ENCODE assay signal across 17 mouse cellular contexts in genomic region chr12:25110682-25111078, GRCm38 (mm10). TPM values are rescaled to one million over a fixed set of nuclear protein-coding genes. Genes with fewer than 3 reads are reported as not detected.
DNase-seq lines count a peak whose midpoint lies in the region; ATAC-seq and TF ChIP-seq lines count a peak whose summit lies in the region.
"Had no signal": no experiment of that assay in that cellular context is flagged by ENCODE, and none has a peak within 500 bp of the region (broad histone marks: within the 10 kb centered on the region; RNA-seq: fewer than 3 reads in every experiment).

No protein-coding gene starts in this region.

- no peak overlapping the region for H3K4me3 ChIP-seq in heart, embryonic 12.5 days
- H3K4me3 ChIP-seq in liver, adult 2 months (ENCODE audit: insufficient read depth, low read depth, low read length): no peak overlapping the region
- H3K4me3 ChIP-seq in liver, embryonic 12.5 days: no peak overlapping the region
- no peak overlapping the region for H3K4me3 ChIP-seq in embryonic fibroblast, embryonic 13.5 days (ENCODE audit: insufficient read depth, low read length)
- no peak overlapping the region for H3K4me3 ChIP-seq in stomach, postnatal 0 days (ENCODE audit: low read depth, low read length)
- H3K4me3 ChIP-seq: embryonic facial prominence, embryonic 13.5 days; hindbrain, embryonic 15.5 days; intestine, embryonic 15.5 days; limb, embryonic 13.5 days; midbrain, embryonic 13.5 days had no signal

- TF ChIP-seq EP300 in stomach, postnatal 0 days (optimal IDR thresholded peaks at IDR 0.05): no peak

- 72% methylated on average over 7 of the region's 7 CpGs for WGBS in heart, embryonic 12.5 days
- WGBS in liver, adult 2 months: 9% methylated on average over 7 of the region's 7 CpGs
- 68% methylated on average over 7 of the region's 7 CpGs for WGBS in liver, embryonic 12.5 days (ENCODE audit: insufficient replicate concordance)
- WGBS in stomach, postnatal 0 days: 56% methylated on average over 7 of the region's 7 CpGs

- TF ChIP-seq POLR2A in liver, adult 2 months (IDR thresholded peaks at IDR 0.05; ENCODE audit: extremely low read depth, insufficient read depth, low read length): no peak
- TF ChIP-seq POLR2A in embryonic fibroblast, embryonic 13.5 days (IDR thresholded peaks at IDR 0.05; ENCODE audit: low read depth, low read length): no peak

- no peaks in the 10 kb centered on the region for H3K79me2 ChIP-seq in liver, adult 2 months (ENCODE audit: control insufficient read depth, insufficient read depth, low read length)

- TF ChIP-seq CTCF in liver, adult 2 months (IDR thresholded peaks at IDR 0.05; ENCODE audit: low read depth, low read length): no peak
- TF ChIP-seq CTCF in embryonic fibroblast, embryonic 13.5 days (IDR thresholded peaks at IDR 0.05; ENCODE audit: borderline replicate concordance, insufficient read depth, low read length): no peak
- TF ChIP-seq CTCF in stomach, postnatal 0 days (IDR thresholded peaks at IDR 0.05; ENCODE audit: low read depth): no peak

- no peaks in the 10 kb centered on the region for H3K36me3 ChIP-seq in heart, embryonic 12.5 days
- H3K36me3 ChIP-seq in liver, adult 2 months (ENCODE audit: control insufficient read depth, insufficient read depth, low read length): no peaks in the 10 kb centered on the region
- no peaks in the 10 kb centered on the region for H3K36me3 ChIP-seq in liver, embryonic 12.5 days
- no peaks in the 10 kb centered on the region for H3K36me3 ChIP-seq in stomach, postnatal 0 days (ENCODE audit: control insufficient read depth, insufficient read depth, low read length)
- H3K36me3 ChIP-seq: embryonic facial prominence, embryonic 13.5 days; hindbrain, embryonic 15.5 days; intestine, embryonic 15.5 days; limb, embryonic 13.5 days; midbrain, embryonic 13.5 days had no signal

- peaks cover 10% of the 10 kb centered on the region for H3K4me1 ChIP-seq in heart, embryonic 12.5 days (replicated peaks)
- peaks cover 19% of the 10 kb centered on the region for H3K4me1 ChIP-seq in liver, adult 2 months (ENCODE audit: control insufficient read depth, insufficient read depth, low read length)
- H3K4me1 ChIP-seq in liver, embryonic 12.5 days: no peaks in the 10 kb centered on the region
- H3K4me1 ChIP-seq in embryonic fibroblast, embryonic 13.5 days (ENCODE audit: control insufficient read depth, insufficient read depth, low read length): peaks cover 5% of the 10 kb centered on the region
- no peaks in the 10 kb centered on the region for H3K4me1 ChIP-seq in stomach, postnatal 0 days (replicated peaks; ENCODE audit: control insufficient read depth, insufficient read depth)
- H3K4me1 ChIP-seq: hindbrain, embryonic 15.5 days; limb, embryonic 13.5 days had no signal

- peak; percentile 35; the same call in 1 of the 2 replicates for ATAC-seq in heart, embryonic 12.5 days (ENCODE audit: insufficient number of reproducible peaks, low FRiP score)
- no peak for ATAC-seq in liver, embryonic 12.5 days
- no peak for ATAC-seq in stomach, postnatal 0 days (ENCODE audit: low FRiP score, low TSS enrichment)
- ATAC-seq: forebrain, embryonic 16.5 days; intestine, embryonic 15.5 days; midbrain, embryonic 13.5 days had no signal

- intact Hi-C loops in heart, postnatal 25 days (cut with DNase I): no loop called here

- H3K4me2 ChIP-seq in heart, embryonic 12.5 days: no peak overlapping the region
- no peak overlapping the region for H3K4me2 ChIP-seq in liver, embryonic 12.5 days
- H3K4me2 ChIP-seq in stomach, postnatal 0 days (replicated peaks; ENCODE audit: low read depth): no peak overlapping the region
- H3K4me2 ChIP-seq: embryonic facial prominence, embryonic 13.5 days; hindbrain, embryonic 15.5 days; intestine, embryonic 15.5 days; limb, embryonic 13.5 days; midbrain, embryonic 13.5 days had no signal

- H3K9ac ChIP-seq in heart, embryonic 12.5 days: no peak overlapping the region
- H3K9ac ChIP-seq in liver, adult 2 months (ENCODE audit: low read depth, low read length): no peak overlapping the region
- H3K9ac ChIP-seq in liver, embryonic 12.5 days: no peak overlapping the region
- no peak overlapping the region for H3K9ac ChIP-seq in stomach, postnatal 0 days (ENCODE audit: low read length)
- H3K9ac ChIP-seq: embryonic facial prominence, embryonic 13.5 days; hindbrain, embryonic 15.5 days; intestine, embryonic 15.5 days; limb, embryonic 13.5 days; midbrain, embryonic 13.5 days had no signal

- H3K27ac ChIP-seq in heart, embryonic 12.5 days (ENCODE audit: poor library complexity, severe bottlenecking): peak overlapping the region; percentile 63
- H3K27ac ChIP-seq in liver, adult 2 months (replicated peaks; ENCODE audit: insufficient read depth, low read depth, low read length): peak overlapping the region; percentile 92
- H3K27ac ChIP-seq in liver, embryonic 12.5 days: no peak overlapping the region
- H3K27ac ChIP-seq in embryonic fibroblast, embryonic 13.5 days (ENCODE audit: insufficient read depth, low read length): 0 out of 2 replicates have a peak overlapping the region, but pooled peaks have one; percentile 9
- peak overlapping the region; percentile 58; the same call in 1 of the 2 replicates for H3K27ac ChIP-seq in stomach, postnatal 0 days (replicated peaks)
- H3K27ac ChIP-seq: embryonic facial prominence, embryonic 13.5 days; hindbrain, embryonic 15.5 days; intestine, embryonic 15.5 days; limb, embryonic 13.5 days; midbrain, embryonic 13.5 days had no signal

- H3K27me3 ChIP-seq in heart, embryonic 12.5 days (replicated peaks): no peaks in the 10 kb centered on the region
- no peaks in the 10 kb centered on the region for H3K27me3 ChIP-seq in liver, adult 2 months (ENCODE audit: control insufficient read depth, insufficient read depth, low read length)
- peaks cover 11% of the 10 kb centered on the region; the same call in 1 of the 2 replicates for H3K27me3 ChIP-seq in liver, embryonic 12.5 days (replicated peaks)
- H3K27me3 ChIP-seq in stomach, postnatal 0 days (ENCODE audit: control insufficient read depth, insufficient read depth, low read length): no peaks in the 10 kb centered on the region
- H3K27me3 ChIP-seq: embryonic facial prominence, embryonic 13.5 days; hindbrain, embryonic 15.5 days; intestine, embryonic 15.5 days; limb, embryonic 13.5 days; midbrain, embryonic 13.5 days had no signal

- H3K9me3 ChIP-seq in heart, embryonic 12.5 days (replicated peaks): 0 out of 2 replicates have a peak, but pooled peaks cover 3% of the 10 kb centered on the region
- H3K9me3 ChIP-seq in liver, embryonic 12.5 days (replicated peaks): no peaks in the 10 kb centered on the region
- H3K9me3 ChIP-seq in stomach, postnatal 0 days (ENCODE audit: control insufficient read depth, low read length): no peaks in the 10 kb centered on the region
- H3K9me3 ChIP-seq: embryonic facial prominence, embryonic 13.5 days; hindbrain, embryonic 15.5 days; intestine, embryonic 15.5 days; midbrain, embryonic 13.5 days had no signal

- DNase-seq in heart, postnatal 25 days (ENCODE audit: low spot score): no peak
- peak; percentile 93 for DNase-seq in liver, adult 2 months (ENCODE audit: extremely low read depth, low read depth, low spot score)
- DNase-seq in stomach, postnatal 0 days (ENCODE audit: low spot score): no peak
- no peak for DNase-seq in gastrocnemius, postnatal 4 days (ENCODE audit: low spot score in 2 of 2)
- DNase-seq: gastrocnemius, postnatal 25 days; kidney, postnatal 4 days; lung, postnatal 10 days; thymus, adult 2 months had no signal

RNA-seq across cellular contexts. Expression of gene Id2, which starts 13.7 kb away (rescaled TPM):
- 433 and 441 TPM in 2 replicates for polyA plus RNA-seq in heart, embryonic 12.5 days (2016; fragmentation: Nextera tagmentation; extraction: Ambion mirVana)
- 10 to 100 TPM; 12.6 TPM for total RNA-seq in heart, postnatal 25 days (2021)
- 81.9 and 156 TPM in 2 replicates for total RNA-seq in liver, adult 2 months (2014; rRNA removed)
- 172 and 199 TPM in 2 replicates for polyA plus RNA-seq in liver, adult 2 months (2012; rRNA removed)
- 111 and 112 TPM in 2 replicates for polyA plus RNA-seq in liver, embryonic 12.5 days (2016; fragmentation: Nextera tagmentation; extraction: Ambion mirVana)
- polyA plus RNA-seq in embryonic fibroblast, embryonic 13.5 days (2011; ENCODE audit: insufficient read length, low read depth, missing spikeins): 40.5 and 73.0 TPM in 2 replicates
- 315 and 330 TPM in 2 replicates for polyA plus RNA-seq in stomach, postnatal 0 days (2015; fragmentation: Nextera tagmentation; extraction: Ambion mirVana)
- 10 to 100 TPM; 18.8 to 23.9 TPM for total RNA-seq in gastrocnemius, postnatal 4 days (2021)
